Mouse (Mus musculus) hindbrain, embryonic 11.5 days (tissue): ENCODE results near the gene Klhl9. TPM values are rescaled to one million over a fixed set of nuclear protein-coding genes. Genes with fewer than 3 reads are reported as not detected.
"Not testable (repeated sequence)": the region's sequence is repeated elsewhere in the genome, so short reads cannot be mapped to it uniquely, and the experiment has no call there.

Source experiments
- ATAC-seq: fragments of 200-750 bp; cut with Nextera tagmentation; 2 replicates; pipeline ENCODE4 v1.8.0; 2017; ENCODE audit warnings: mild to moderate bottlenecking, moderate TSS enrichment, moderate library complexity; ENCODE audit not compliant: low FRiP score
- DNase-seq: peaks from one replicate; pipeline ENCODE4 v3.0.0-alpha.2; 2015; ENCODE audit warnings: low spot score
- H3K27ac ChIP-seq: fragments of 300-500 bp; sonication (generic); 2 replicates; pipeline ENCODE4 v1.5.1; 2014; ENCODE audit warnings: mild to moderate bottlenecking, low read depth, low read length
- H3K27me3 ChIP-seq: fragments of 300-500 bp; sonication (generic); 2 replicates; pipeline ENCODE4 v1.6.1; 2014; ENCODE audit warnings: mild to moderate bottlenecking, low read length, moderate library complexity, mixed read lengths; ENCODE audit not compliant: control insufficient read depth, insufficient read depth
- H3K36me3 ChIP-seq: fragments of 300-500 bp; sonication (generic); 2 replicates; pipeline ENCODE4 v1.6.1; 2014; ENCODE audit warnings: mild to moderate bottlenecking, low read length, moderate library complexity, mixed read lengths; ENCODE audit not compliant: control insufficient read depth, insufficient read depth
- H3K4me1 ChIP-seq: fragments of 300-500 bp; sonication (generic); replicated peaks from 2 replicates; pipeline ENCODE4 v1.6.1; 2014; ENCODE audit warnings: low read length, mixed read lengths; ENCODE audit not compliant: control insufficient read depth, insufficient read depth
- H3K4me2 ChIP-seq: fragments of 300-500 bp; sonication (generic); replicated peaks from 2 replicates; pipeline ENCODE4 v1.6.1; 2014; ENCODE audit warnings: mild to moderate bottlenecking, low read depth, low read length
- H3K4me3 ChIP-seq: fragments of 300-500 bp; sonication (generic); 2 replicates; pipeline ENCODE4 v1.5.1; 2014; ENCODE audit warnings: low read depth, low read length
- H3K9ac ChIP-seq: fragments of 300-500 bp; sonication (generic); 2 replicates; pipeline ENCODE4 v1.6.1; 2014; ENCODE audit warnings: low read depth, low read length
- H3K9me3 ChIP-seq: fragments of 300-500 bp; sonication (generic); 2 replicates; pipeline ENCODE4 v1.6.1; 2016; ENCODE audit warnings: low read length; ENCODE audit not compliant: control insufficient read depth
- WGBS: fragments of 180-500 bp; shearing (Covaris S2); extraction: QIAGEN DNeasy Blood & Tissue Kit; methylation state at CpG from one replicate; pipeline ENCODE4 v1.1.7; 2014; 5-methylcytosine and 5-hydroxymethylcytosine counted together
- polyA plus RNA-seq: library from polyadenylated mRNA; unstranded; fragments of >200 nt; fragmentation: Nextera tagmentation; extraction: Ambion mirVana; gene quantifications from 2 replicates; pipeline ENCODE4 v1.2.1, GENCODE M21; 2014

The Klhl9 gene
- polyA plus RNA-seq, 1 experiment from 2014 or later: 136 TPM

GRCm38 (mm10) chr4:88756581-88757513 is 34.6 kb upstream of the Klhl9 start:
- ATAC-seq, H3K9me3 ChIP-seq, H3K9ac ChIP-seq, H3K36me3 ChIP-seq, H3K4me1 ChIP-seq, H3K27me3 ChIP-seq: not testable (repeated sequence)
- Histone ChIP-seq H3K4me2 (peak overlapping the region; percentile 68), H3K27ac (peak overlapping the region; percentile 49), H3K4me3 (peak overlapping the region; percentile 44)
- peak; percentile 59 for DNase-seq
- WGBS: 10% methylated on average over 28 of the region's 31 CpGs

DNA sequence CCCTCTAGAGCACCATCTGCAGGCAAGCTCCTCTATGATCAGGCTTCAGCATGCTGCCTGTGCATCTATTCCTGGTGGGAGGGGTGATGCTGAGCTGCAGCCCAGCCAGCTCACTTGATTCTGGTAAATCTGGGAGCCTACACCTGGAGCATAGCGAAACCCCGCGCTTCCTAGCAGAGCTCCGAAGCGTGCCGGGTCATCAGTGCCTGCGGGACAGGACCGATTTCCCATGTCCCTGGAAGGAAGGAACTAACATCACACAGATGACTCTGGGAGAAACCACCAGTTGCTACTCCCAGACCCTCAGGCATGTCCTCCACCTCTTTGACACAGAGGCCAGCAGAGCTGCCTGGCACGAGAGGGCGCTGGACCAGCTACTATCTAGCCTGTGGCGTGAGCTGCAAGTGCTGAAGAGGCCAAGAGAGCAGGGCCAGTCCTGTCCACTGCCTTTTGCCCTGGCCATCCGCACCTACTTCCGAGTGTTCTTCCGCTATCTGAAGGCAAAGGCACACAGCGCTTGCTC is 32.6 kb upstream of the Klhl9 start, which contains the start of gene Gm13271:
TSS of gene Gm13271 (plus strand) at position 51 of the 523 bp plus-strand sequence.
- H3K4me1 ChIP-seq, ATAC-seq, DNase-seq, H3K9me3 ChIP-seq, H3K27me3 ChIP-seq, H3K4me3 ChIP-seq, H3K9ac ChIP-seq, H3K36me3 ChIP-seq, H3K4me2 ChIP-seq, H3K27ac ChIP-seq: not testable (repeated sequence)
- WGBS: 79% methylated on average over 15 of the region's 15 CpGs

DNA sequence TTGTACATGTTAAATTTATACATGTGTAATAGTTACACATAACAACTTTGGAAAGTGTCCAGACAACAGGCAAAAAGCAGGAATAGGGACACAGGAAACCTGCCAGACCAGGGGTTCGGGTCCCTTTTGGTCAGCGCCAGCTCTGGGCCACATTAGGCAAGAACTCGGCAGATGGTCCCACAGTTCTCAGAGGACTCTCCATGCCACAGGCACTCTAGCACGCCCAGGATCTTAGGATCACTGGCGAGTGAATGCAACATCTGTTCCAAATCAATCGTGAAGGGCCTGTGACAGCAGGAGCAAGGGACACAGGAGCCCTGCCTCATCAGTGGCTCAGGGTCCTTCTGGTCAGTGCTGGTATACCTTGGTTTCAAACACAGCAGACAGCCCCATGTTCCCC is 27.7 kb upstream of the Klhl9 start:
- Histone ChIP-seq H3K4me1 (no peaks in the 10 kb centered on the region), H3K4me2 (no peak overlapping the region), H3K4me3 (no peak overlapping the region), H3K36me3 (no peaks in the 10 kb centered on the region), H3K9ac (no peak overlapping the region), H3K27me3 (no peaks in the 10 kb centered on the region), H3K9me3 (no peaks in the 10 kb centered on the region), H3K27ac (no peak overlapping the region)
- ATAC-seq (no peak), DNase-seq (no peak)
- 60% methylated on average over 6 of the region's 6 CpGs for WGBS

DNA sequence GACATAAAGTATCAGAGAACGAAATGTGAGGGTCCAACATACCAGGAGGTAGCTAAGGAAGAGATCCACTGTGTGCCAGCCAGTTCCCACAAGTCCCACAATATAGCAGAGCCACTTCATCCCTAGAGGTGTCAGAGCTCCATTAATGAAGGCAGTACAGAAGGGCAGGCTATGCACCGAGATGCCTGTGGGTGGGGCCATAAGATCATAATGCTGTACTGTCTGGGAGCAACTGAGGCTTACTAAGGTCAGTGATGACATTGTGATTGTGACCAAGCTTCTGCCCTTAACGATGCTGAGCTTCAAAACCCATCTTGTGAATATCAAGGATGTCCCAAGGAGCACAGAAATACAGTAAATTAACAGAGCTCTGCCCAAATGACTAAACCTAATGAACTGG is 21.9 kb upstream of the Klhl9 start:
- Histone ChIP-seq H3K4me2 (no peak overlapping the region), H3K9me3 (no peaks in the 10 kb centered on the region), H3K27me3 (no peaks in the 10 kb centered on the region), H3K27ac (no peak overlapping the region), H3K9ac (no peak overlapping the region), H3K36me3 (no peaks in the 10 kb centered on the region), H3K4me1 (no peaks in the 10 kb centered on the region), H3K4me3 (no peak overlapping the region)
- DNase-seq (no peak), ATAC-seq (no peak)
- WGBS: 80% methylated on average over 3 of the region's 3 CpGs

GRCm38 (mm10) chr4:88742771-88743371 is 20.6 kb upstream of the Klhl9 start:
- Histone ChIP-seq H3K27me3 (no peaks in the 10 kb centered on the region), H3K9ac (no peak overlapping the region), H3K4me1 (no peaks in the 10 kb centered on the region), H3K9me3 (no peaks in the 10 kb centered on the region), H3K27ac (no peak overlapping the region), H3K4me2 (no peak overlapping the region), H3K36me3 (no peaks in the 10 kb centered on the region), H3K4me3 (no peak overlapping the region)
- DNase-seq: no peak
- 82% methylated on average over 7 of the region's 7 CpGs for WGBS
- no peak for ATAC-seq

GRCm38 (mm10) chr4:88741426-88741825 is 19.2 kb upstream of the Klhl9 start:
- ATAC-seq (no peak), DNase-seq (no peak)
- H3K9me3 ChIP-seq: no peaks in the 10 kb centered on the region
- no peaks in the 10 kb centered on the region for H3K36me3 ChIP-seq
- no peaks in the 10 kb centered on the region for H3K4me1 ChIP-seq
- no peak overlapping the region for H3K27ac ChIP-seq
- H3K4me2 ChIP-seq: no peak overlapping the region
- H3K9ac ChIP-seq: no peak overlapping the region
- no peaks in the 10 kb centered on the region for H3K27me3 ChIP-seq
- H3K4me3 ChIP-seq: no peak overlapping the region
- 93% methylated on average over 4 of the region's 4 CpGs for WGBS

- ATAC-seq (no peak), DNase-seq (no peak)
- H3K27ac ChIP-seq: no peak overlapping the region
- no peaks in the 10 kb centered on the region for H3K27me3 ChIP-seq
- 90% methylated on average over 6 of the region's 6 CpGs for WGBS
- no peak overlapping the region for H3K4me3 ChIP-seq
- H3K4me2 ChIP-seq: no peak overlapping the region
- H3K9me3 ChIP-seq: no peaks in the 10 kb centered on the region
- H3K36me3 ChIP-seq: no peaks in the 10 kb centered on the region
- H3K9ac ChIP-seq: no peak overlapping the region
- H3K4me1 ChIP-seq: no peaks in the 10 kb centered on the region
Measured at GRCm38 (mm10) chr4:88739036-88739435, 16.8 kb upstream of the Klhl9 start.

- WGBS: 5% methylated on average over 2 of the region's 2 CpGs
- no peak for ATAC-seq
- H3K4me3 ChIP-seq: no peak overlapping the region
Measured at GRCm38 (mm10) chr4:88738480-88738879, 16.2 kb upstream of the Klhl9 start.

More at GRCm38 (mm10) chr4:88738480-88738879, 16.2 kb upstream of the Klhl9 start:
- peak; percentile 87 for DNase-seq
- Histone ChIP-seq H3K27me3 (no peaks in the 10 kb centered on the region), H3K36me3 (no peaks in the 10 kb centered on the region), H3K4me1 (no peaks in the 10 kb centered on the region), H3K9ac (no peak overlapping the region), H3K4me2 (no peak overlapping the region), H3K9me3 (no peaks in the 10 kb centered on the region), H3K27ac (no peak overlapping the region)
